Mouse (Mus musculus) CH12.LX (cell line): ENCODE results near the gene Slc43a2. TPM values are rescaled to one million over a fixed set of nuclear protein-coding genes. Genes with fewer than 3 reads are reported as not detected.

Experiments used
- DNase-seq: peaks from one replicate; pipeline ENCODE4 v3.0.0-alpha.2; 2013; ENCODE audit errors: extremely low read depth
- H3K27ac ChIP-seq: 2 replicates; pipeline ENCODE4 v1.5.1; 2012; ENCODE audit warnings: low read depth, mild to moderate bottlenecking, control low read depth, moderate library complexity; ENCODE audit not compliant: insufficient read depth
- H3K27me3 ChIP-seq: replicated peaks from 2 replicates; pipeline ENCODE3; 2012; ENCODE audit warnings: inconsistent platforms
- H3K36me3 ChIP-seq, 2 experiments: replicated peaks in 1 of 2; 2 replicates each; pipeline versions ENCODE3 to v1.6.1; 2012; ENCODE audit warnings: inconsistent platforms in 1 of 2, low read length in 1 of 2, mild to moderate bottlenecking in 1 of 2, mixed read lengths in 1 of 2, moderate library complexity in 1 of 2; ENCODE audit not compliant: control insufficient read depth in 1 of 2, insufficient read depth in 1 of 2
- H3K4me1 ChIP-seq, 2 experiments: 2 replicates each; pipeline ENCODE4 v1.6.1; 2012; ENCODE audit warnings: inconsistent platforms in 1 of 2, moderate library complexity in 1 of 2; ENCODE audit not compliant: insufficient read depth in 2 of 2, control insufficient read depth in 1 of 2
- H3K4me2 ChIP-seq: 2 replicates; pipeline ENCODE4 v1.6.1; 2012; ENCODE audit warnings: low read depth, mild to moderate bottlenecking, control low read depth; ENCODE audit not compliant: poor library complexity, insufficient read depth, severe bottlenecking
- H3K4me3 ChIP-seq, 3 experiments: fragments of 150-350 bp in 1 of 3; sonication (generic) in 1 of 3; replicated peaks in 1 of 3; 2 replicates each; pipeline versions ENCODE3 to v1.5.1; 2011 to 2012; ENCODE audit warnings: low read depth in 2 of 3, low read length in 2 of 3, mild to moderate bottlenecking in 2 of 3, moderate library complexity in 2 of 3, control low read depth in 1 of 3, improper control_type of control experiment in 1 of 3, inconsistent platforms in 1 of 3, mixed read lengths in 1 of 3; ENCODE audit not compliant: poor library complexity in 1 of 3
- H3K79me2 ChIP-seq: replicated peaks from 2 replicates; pipeline ENCODE4 v1.6.1; 2012; ENCODE audit warnings: mild to moderate bottlenecking, moderate library complexity; ENCODE audit not compliant: control insufficient read depth, poor library complexity, insufficient read depth, severe bottlenecking; ENCODE audit errors: extremely low read depth
- H3K9ac ChIP-seq: 2 replicates; pipeline ENCODE4 v1.6.1; 2012; ENCODE audit warnings: low read depth, mild to moderate bottlenecking, control low read depth, moderate library complexity; ENCODE audit not compliant: insufficient read depth
- H3K9me3 ChIP-seq: replicated peaks from 2 replicates; pipeline ENCODE3; 2012; ENCODE audit warnings: low read length, inconsistent platforms, mixed read lengths
- CHD2 ChIP-seq: IDR thresholded peaks from 2 replicates; pipeline ENCODE4 v1.6.1; 2011; ENCODE audit warnings: low read length, improper control_type of control experiment
- EP300 ChIP-seq: IDR thresholded peaks from 2 replicates; pipeline ENCODE4 v1.6.1; 2011; ENCODE audit warnings: low read length, improper control_type of control experiment
- ETS1 ChIP-seq: conservative IDR thresholded peaks from 2 replicates; pipeline ENCODE4 v1.6.1; 2012; ENCODE audit warnings: low read depth, mild to moderate bottlenecking, inconsistent platforms, low read length, improper control_type of control experiment, moderate library complexity
- GABPA ChIP-seq: IDR thresholded peaks from 2 replicates; pipeline ENCODE4 v1.6.1; 2012; ENCODE audit warnings: low read depth, low read length, improper control_type of control experiment, inconsistent platforms; ENCODE audit not compliant: insufficient replicate concordance
- HCFC1 ChIP-seq: IDR thresholded peaks from 2 replicates; pipeline ENCODE4 v1.6.1; 2012; ENCODE audit warnings: low read depth, mild to moderate bottlenecking, inconsistent platforms, low read length, improper control_type of control experiment
- JUND ChIP-seq: conservative IDR thresholded peaks from 2 replicates; pipeline ENCODE4 v1.6.1; 2011; ENCODE audit warnings: low read depth, low read length, improper control_type of control experiment
- KAT2A ChIP-seq: IDR thresholded peaks from 2 replicates; pipeline ENCODE4 v1.6.1; 2012; ENCODE audit warnings: low read length, improper control_type of control experiment, inconsistent platforms; ENCODE audit not compliant: insufficient replicate concordance
- MXI1 ChIP-seq: IDR thresholded peaks from 2 replicates; pipeline ENCODE4 v1.6.1; 2011; ENCODE audit warnings: mild to moderate bottlenecking, low read depth, low read length, improper control_type of control experiment
- MYC ChIP-seq: IDR thresholded peaks from 2 replicates; pipeline ENCODE4 v1.6.1; 2011; ENCODE audit warnings: low read depth, mild to moderate bottlenecking, improper control_type of control experiment, low read length
- NRF1 ChIP-seq: IDR thresholded peaks from 2 replicates; pipeline ENCODE4 v1.6.1; 2014; ENCODE audit warnings: low read depth, mild to moderate bottlenecking, inconsistent platforms, low read length, improper control_type of control experiment, moderate library complexity
- POLR2A ChIP-seq: IDR thresholded peaks from 2 replicates; pipeline ENCODE4 v1.6.1; 2011; ENCODE audit warnings: low read depth, mild to moderate bottlenecking, improper control_type of control experiment, low read length
- POLR2AphosphoS2 ChIP-seq: IDR thresholded peaks from 2 replicates; pipeline ENCODE4 v1.6.1; 2011; ENCODE audit warnings: low read depth, low read length, improper control_type of control experiment
- RCOR1 ChIP-seq: conservative IDR thresholded peaks from 2 replicates; pipeline ENCODE4 v1.6.1; 2012; ENCODE audit warnings: low read depth, mild to moderate bottlenecking, inconsistent platforms, low read length, improper control_type of control experiment
- SIN3A ChIP-seq: IDR thresholded peaks from 2 replicates; pipeline ENCODE4 v1.6.1; 2012; ENCODE audit warnings: low read length, improper control_type of control experiment, inconsistent platforms
- SMC3 ChIP-seq: IDR thresholded peaks from 2 replicates; pipeline ENCODE4 v1.6.1; 2011; ENCODE audit warnings: low read depth, low read length, improper control_type of control experiment
- USF2 ChIP-seq: conservative IDR thresholded peaks from 2 replicates; pipeline ENCODE4 v1.6.1; 2011; ENCODE audit warnings: low read depth, low read length, improper control_type of control experiment
- ZC3H11A ChIP-seq: IDR thresholded peaks from 2 replicates; pipeline ENCODE4 v1.6.1; 2012; ENCODE audit warnings: low read depth, mild to moderate bottlenecking, inconsistent platforms, low read length, improper control_type of control experiment
- ZKSCAN1 ChIP-seq: IDR thresholded peaks from 2 replicates; pipeline ENCODE4 v1.6.1; 2012; ENCODE audit warnings: low read depth, inconsistent platforms, low read length, improper control_type of control experiment, borderline replicate concordance
- dilution Hi-C: fragments of 300-500 bp; cut with MboI; formaldehyde crosslinking; loops from 2 replicates; pipeline ENCODE4 v1.14.3; 2020; ENCODE audit warnings: low sequenced_read_pairs; ENCODE audit not compliant: extremely low pct_unique_long_range_greater_than_20kb, extremely low pct_ligation_motif_present
- in situ Hi-C: fragments of 300-500 bp; cut with MboI; formaldehyde crosslinking; loops from 3 replicates; pipeline ENCODE4 v1.14.3; 2019; ENCODE audit warnings: low sequenced_read_pairs, low pct_ligation_motif_present, low pct_unique_long_range_greater_than_20kb, mixed read lengths
- polyA plus RNA-seq: library from polyadenylated mRNA; unstranded; fragments of >175 nt; gene quantifications from 2 replicates; pipeline ENCODE4 v1.2.1, GENCODE M21; 2012; ENCODE audit warnings: low read depth; ENCODE audit not compliant: insufficient read length
- total RNA-seq, 2 experiments: library from RNA; depleted of rRNA; stranded (reverse); fragments of 300-350 nt in 1 of 2; fragments of >200 nt in 1 of 2; gene quantifications; 2 replicates each; pipeline ENCODE4 v1.2.3; 2012 to 2014

Slc43a2 gene
- total and polyA plus RNA-seq, 3 experiments = 5.0 to 8.9 (median 8.8) TPM

GRCm38 (mm10) chr11:75594431-75594830 is 62.9 kb downstream of the Slc43a2 start (continued):
- TF ChIP-seq USF2 (no peak), MXI1 (no peak)

- in situ Hi-C loops = no loop called here
- Histone ChIP-seq H3K4me2 (no peak overlapping the region), H3K4me1 (peaks cover 4 to 61% of the 10 kb centered on the region in 2 experiments), H3K27ac (no peak overlapping the region), H3K9ac (no peak overlapping the region), H3K4me3 (no peak overlapping the region), H3K79me2 (peaks cover 3% of the 10 kb centered on the region; the same call in 1 of the 2 replicates), H3K36me3 (peaks cover 51 to 89% of the 10 kb centered on the region in 2 experiments), H3K9me3 (no peaks in the 10 kb centered on the region), H3K27me3 (no peaks in the 10 kb centered on the region)
- TF ChIP-seq POLR2AphosphoS2 (no peak), ZKSCAN1 (no peak), EP300 (no peak), HCFC1 (no peak), ETS1 (no peak), ZC3H11A (no peak), GABPA (no peak), NRF1 (no peak)
- no peak for DNase-seq
- dilution Hi-C loops = no loop called here
These were observed 63.9 kb downstream of the Slc43a2 start for GRCm38 (mm10) chr11:75595404-75595803.

- TF ChIP-seq NRF1 (no peak), JUND (no peak), RCOR1 (no peak), CHD2 (no peak), SMC3 (no peak), KAT2A (no peak), MXI1 (no peak), POLR2A (no peak), SIN3A (no peak), MYC (no peak), EP300 (no peak)
- no peak overlapping the region for H3K27ac ChIP-seq
- H3K4me2 ChIP-seq = no peak overlapping the region
- in situ Hi-C loops (no loop called here), dilution Hi-C loops (no loop called here)
- peaks cover 55 to 89% of the 10 kb centered on the region in 2 experiments for H3K36me3 ChIP-seq
- H3K27me3 ChIP-seq = no peaks in the 10 kb centered on the region
- H3K4me1 ChIP-seq = peaks cover 4 to 57% of the 10 kb centered on the region in 2 experiments
- no peak for DNase-seq
- 0 out of 2 replicates have a peak, but pooled peaks cover 3% of the 10 kb centered on the region for H3K79me2 ChIP-seq
- no peak overlapping the region for H3K4me3 ChIP-seq
- H3K9me3 ChIP-seq = no peaks in the 10 kb centered on the region
- H3K9ac ChIP-seq = no peak overlapping the region
These were observed 64.3 kb downstream of the Slc43a2 start for GRCm38 (mm10) chr11:75595816-75596215.
